Mouse (Mus musculus): ENCODE measurements around the gene Zfp36l2. TPM values are rescaled to one million over a fixed set of nuclear protein-coding genes. Genes with fewer than 3 reads are reported as not detected.
A peak's percentile ranks its signal among the peaks of the same experiment; 100 is the strongest.

The Zfp36l2 gene
- total and polyA plus RNA-seq, 3 experiments = 68.5 to 174 (median 93.6) TPM

DNA sequence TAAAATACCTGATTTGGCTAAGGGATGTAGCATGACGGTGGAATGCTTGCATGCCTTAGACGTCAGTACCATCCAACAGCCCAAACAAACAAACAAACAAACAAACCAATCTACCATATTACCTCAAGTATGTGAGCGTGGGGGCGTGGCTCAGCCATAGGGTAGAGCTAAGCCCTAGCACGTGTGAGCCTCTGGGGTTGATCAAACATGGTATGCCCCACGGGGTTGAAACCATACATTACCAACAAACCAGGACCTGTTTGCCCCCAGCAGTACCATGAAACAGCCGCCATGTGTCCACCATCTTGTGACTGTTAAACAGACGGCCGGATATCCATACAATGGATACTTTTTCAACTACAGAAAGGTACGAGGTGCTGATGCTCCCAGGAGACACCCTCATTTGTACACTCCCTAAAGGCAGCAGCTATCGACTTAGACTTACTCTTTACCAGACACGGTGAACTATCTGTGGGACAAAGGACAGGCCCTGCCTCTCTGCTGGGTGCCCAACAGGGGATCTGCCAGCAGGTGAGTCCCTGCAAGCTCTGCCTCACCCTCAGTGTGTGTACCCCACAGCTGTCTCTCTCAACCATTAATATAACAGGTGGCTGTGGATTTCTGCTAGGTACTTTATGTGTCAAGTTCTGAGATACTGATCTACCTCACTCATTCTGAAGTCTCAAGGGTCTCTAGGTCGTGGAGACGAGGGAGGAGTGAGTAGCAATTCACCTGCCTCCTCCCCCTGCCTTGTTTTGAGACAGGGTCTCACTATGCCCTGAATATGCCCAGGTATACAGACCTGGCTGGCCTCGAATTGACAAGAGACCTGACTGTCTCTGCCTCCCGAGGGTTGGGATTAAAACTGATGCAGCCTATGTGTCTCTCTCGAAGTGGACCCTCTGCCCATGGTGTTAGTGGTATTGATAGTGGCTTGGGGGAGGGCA, 8.4 kb downstream of the Zfp36l2 start:
- no peak overlapping the region for H3K4me3 ChIP-seq (ENCODE audit: control insufficient read depth in 1 of 2, insufficient read depth in 1 of 2, low read depth in 2 of 2, low read length in 2 of 2)

DNA sequence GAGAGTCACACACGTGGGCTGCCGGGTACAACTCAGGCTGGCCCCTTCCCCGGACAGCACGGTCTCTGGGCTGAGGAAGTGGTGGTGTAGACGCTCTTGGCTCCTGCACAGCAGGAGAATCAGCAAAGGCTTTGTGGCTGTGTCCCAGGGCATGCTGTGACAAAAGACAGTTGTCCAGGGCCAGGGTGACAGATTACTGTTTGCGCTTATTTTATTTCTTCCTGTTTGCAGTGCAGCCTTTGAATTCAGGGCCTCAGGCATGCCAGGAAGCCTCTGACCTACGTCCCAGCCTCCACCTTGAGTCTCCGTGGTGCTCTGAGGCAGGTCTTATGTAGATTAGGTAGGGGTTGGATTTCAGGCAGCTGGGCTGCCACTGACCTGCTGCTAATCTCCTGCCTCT, 10.3 kb downstream of the Zfp36l2 start:
- peaks cover 3 to 16% of the 10 kb centered on the region in 2 experiments for H3K4me1 ChIP-seq (ENCODE audit: control insufficient read depth in 1 of 2, insufficient read depth in 2 of 2, low read length in 2 of 2)
- TF ChIP-seq SMC3 (IDR thresholded peaks at IDR 0.05; ENCODE audit: low read depth, low read length) (no peak), MYC (IDR thresholded peaks at IDR 0.05; ENCODE audit: low read depth, low read length) (no peak)
- no peak overlapping the region for H3K4me3 ChIP-seq (ENCODE audit: control insufficient read depth in 1 of 2, insufficient read depth in 1 of 2, low read depth in 2 of 2, low read length in 2 of 2)

More for the DNA sequence above, 8.4 kb downstream of the Zfp36l2 start:
- Histone ChIP-seq H3K27ac (ENCODE audit: control insufficient read depth, low read depth, low read length) (peak overlapping the region; percentile 91; the same call in 1 of the 2 replicates), H3K9me3 (replicated peaks; ENCODE audit: insufficient read depth, low read length) (no peaks in the 10 kb centered on the region), H3K4me1 (ENCODE audit: control insufficient read depth in 1 of 2, insufficient read depth in 2 of 2, low read length in 2 of 2) (peaks cover 3 to 18% of the 10 kb centered on the region in 2 experiments), H3K79me2 (ENCODE audit: control insufficient read depth, insufficient read depth, low read length, poor library complexity) (peaks cover 21% of the 10 kb centered on the region), H3K9ac (ENCODE audit: control insufficient read depth, low read depth, low read length, poor library complexity, severe bottlenecking) (no peak overlapping the region), H3K27me3 (ENCODE audit: control insufficient read depth in 1 of 2, insufficient read depth in 2 of 2, low read length in 2 of 2) (no peaks in the 10 kb centered on the region), H3K36me3 (ENCODE audit: control insufficient read depth in 1 of 2, insufficient read depth in 2 of 2, low read length in 2 of 2) (peaks cover 0 to 11% of the 10 kb centered on the region in 2 experiments; a peak in 2 of 4 replicates)
- TF ChIP-seq ETS1 (IDR thresholded peaks at IDR 0.05; ENCODE audit: low read depth, low read length) (no peak), SMC3 (IDR thresholded peaks at IDR 0.05; ENCODE audit: low read depth, low read length) (no peak), E2F4 (IDR thresholded peaks at IDR 0.05; ENCODE audit: borderline replicate concordance, low read depth, low read length) (no peak), CHD2 (IDR thresholded peaks at IDR 0.05; ENCODE audit: low read length) (no peak), BHLHE40 (IDR thresholded peaks at IDR 0.05; ENCODE audit: borderline replicate concordance, low read depth, low read length) (no peak), ZC3H11A (IDR thresholded peaks at IDR 0.05; ENCODE audit: low read depth, low read length) (no peak), GABPA (IDR thresholded peaks at IDR 0.05; ENCODE audit: low read depth, low read length) (no peak), GATA1 (IDR thresholded peaks at IDR 0.05; ENCODE audit: low read depth, low read length) (no peak), NRF1 (IDR thresholded peaks at IDR 0.05; ENCODE audit: insufficient read depth, low read depth, low read length, poor library complexity, severe bottlenecking) (no peak), POLR2AphosphoS2 (IDR thresholded peaks at IDR 0.05; ENCODE audit: low read length) (no peak), RCOR1 (IDR thresholded peaks at IDR 0.05; ENCODE audit: low read depth, low read length) (no peak), POLR2AphosphoS5 (IDR thresholded peaks at IDR 0.05; ENCODE audit: borderline replicate concordance, low read depth, low read length) (no peak; the same call in 1 of the 2 replicates), RAD21 (IDR thresholded peaks at IDR 0.05; ENCODE audit: low read depth, low read length) (no peak), MAZ (IDR thresholded peaks at IDR 0.05; ENCODE audit: low read depth, low read length) (no peak), MEF2A (IDR thresholded peaks at IDR 0.05; ENCODE audit: extremely low read depth, insufficient replicate concordance, low read depth, low read length, poor library complexity, severe bottlenecking) (no peak), USF1 (IDR thresholded peaks at IDR 0.05; ENCODE audit: low read depth, low read length) (no peak), HCFC1 (IDR thresholded peaks at IDR 0.05; ENCODE audit: low read depth, low read length) (no peak), JUND (IDR thresholded peaks at IDR 0.05; ENCODE audit: low read depth, low read length) (no peak), CTCF (IDR thresholded peaks at IDR 0.05 in 2 of 3, conservative IDR thresholded peaks at IDR 0.05 in 1 of 3; ENCODE audit: control insufficient read depth in 1 of 3, insufficient read depth in 1 of 3, low read depth in 2 of 3, low read length in 3 of 3, poor library complexity in 1 of 3, severe bottlenecking in 1 of 3) (no peak), USF2 (IDR thresholded peaks at IDR 0.05; ENCODE audit: borderline replicate concordance in 1 of 2, insufficient read depth in 1 of 2, low read depth in 1 of 2, low read length in 2 of 2) (no peak)
- peak; percentile 24 for DNase-seq (ENCODE audit: low read depth, low spot score)

More for the DNA sequence above, 10.3 kb downstream of the Zfp36l2 start:
- peaks cover 0 to 10% of the 10 kb centered on the region in 2 experiments; a peak in 2 of 4 replicates for H3K36me3 ChIP-seq (ENCODE audit: control insufficient read depth in 1 of 2, insufficient read depth in 2 of 2, low read length in 2 of 2)
- DNase-seq (ENCODE audit: low read depth, low spot score) = peak; percentile 28
- peaks cover 9% of the 10 kb centered on the region for H3K79me2 ChIP-seq (ENCODE audit: control insufficient read depth, insufficient read depth, low read length, poor library complexity)
- no peaks in the 10 kb centered on the region for H3K27me3 ChIP-seq (ENCODE audit: control insufficient read depth in 1 of 2, insufficient read depth in 2 of 2, low read length in 2 of 2)
- H3K9ac ChIP-seq (ENCODE audit: control insufficient read depth, low read depth, low read length, poor library complexity, severe bottlenecking) = no peak overlapping the region
- no peaks in the 10 kb centered on the region for H3K9me3 ChIP-seq (replicated peaks; ENCODE audit: insufficient read depth, low read length)
- H3K27ac ChIP-seq (ENCODE audit: control insufficient read depth, low read depth, low read length) = no peak overlapping the region
